Mouse (Mus musculus): Measurements from ENCODE around the gene Myrip.
"Not testable (repeated sequence)": the region's sequence is repeated elsewhere in the genome, so short reads cannot be mapped to it uniquely, and the experiment has no call there.

Myrip gene

GRCm38 (mm10) chr9:120396579-120397185, 95.4 kb downstream of the Myrip start:
- DNase-seq (ENCODE audit: low read depth), result no peak

GRCm38 (mm10) chr9:120398289-120398688, 97.0 kb downstream of the Myrip start:
- DNase-seq (ENCODE audit: low read depth), result no peak

GRCm38 (mm10) chr9:120399537-120399936, 98.2 kb downstream of the Myrip start:
- DNase-seq (ENCODE audit: low read depth), result not testable (repeated sequence)

GRCm38 (mm10) chr9:120402368-120402767, 101.1 kb downstream of the Myrip start:
- no peak for DNase-seq (ENCODE audit: low read depth)

- DNase-seq (ENCODE audit: low read depth), result no peak
Measured at GRCm38 (mm10) chr9:120403661-120404060, 102.3 kb downstream of the Myrip start.

- no peak for DNase-seq (ENCODE audit: low read depth)
Measured at GRCm38 (mm10) chr9:120409663-120410181, 108.4 kb downstream of the Myrip start.

GRCm38 (mm10) chr9:120410421-120410820, 109.1 kb downstream of the Myrip start:
- DNase-seq (ENCODE audit: low read depth), result peak; percentile 75

GRCm38 (mm10) chr9:120415504-120415903, 114.2 kb downstream of the Myrip start:
- DNase-seq (ENCODE audit: low read depth), result peak; percentile 88

GRCm38 (mm10) chr9:120416151-120416550, 114.8 kb downstream of the Myrip start:
- no peak for DNase-seq (ENCODE audit: low read depth)

- DNase-seq (ENCODE audit: low read depth), result no peak
Measured at GRCm38 (mm10) chr9:120416729-120417128, 115.4 kb downstream of the Myrip start.

GRCm38 (mm10) chr9:120418582-120418981, 117.3 kb downstream of the Myrip start:
- DNase-seq (ENCODE audit: low read depth), result no peak

GRCm38 (mm10) chr9:120424567-120424966, 123.3 kb downstream of the Myrip start:
- DNase-seq (ENCODE audit: low read depth), result no peak

GRCm38 (mm10) chr9:120425768-120426167, 124.5 kb downstream of the Myrip start:
- DNase-seq (ENCODE audit: low read depth), result peak; percentile 67

- DNase-seq (ENCODE audit: low read depth), result no peak
Measured at GRCm38 (mm10) chr9:120428181-120428580, 126.9 kb downstream of the Myrip start.

GRCm38 (mm10) chr9:120433747-120434146, 132.4 kb downstream of the Myrip start:
- peak; percentile 84 for DNase-seq (ENCODE audit: low read depth)

GRCm38 (mm10) chr9:120435841-120436240, 134.5 kb downstream of the Myrip start:
- no peak for DNase-seq (ENCODE audit: low read depth)

- no peak for DNase-seq (ENCODE audit: low read depth)
Measured at GRCm38 (mm10) chr9:120436854-120437253, 135.5 kb downstream of the Myrip start.

GRCm38 (mm10) chr9:120437266-120437876, 136.1 kb downstream of the Myrip start:
- DNase-seq (ENCODE audit: low read depth), result no peak

GRCm38 (mm10) chr9:120438350-120438749, 137.0 kb downstream of the Myrip start:
- no peak for DNase-seq (ENCODE audit: low read depth)

- DNase-seq (ENCODE audit: low read depth), result no peak
Measured at GRCm38 (mm10) chr9:120438781-120439180, 137.5 kb downstream of the Myrip start.

- no peak for DNase-seq (ENCODE audit: low read depth)
Measured at GRCm38 (mm10) chr9:120444642-120445041, 143.3 kb downstream of the Myrip start.

- DNase-seq (ENCODE audit: low read depth), result no peak
Measured at GRCm38 (mm10) chr9:120449696-120450329, 148.5 kb downstream of the Myrip start.
